Mouse (Mus musculus): ENCODE data around the gene Ccpg1. TPM values are rescaled to one million over a fixed set of nuclear protein-coding genes. Genes with fewer than 3 reads are reported as not detected.

The Ccpg1 gene
- polyA plus RNA-seq (2016; fragmentation: Nextera tagmentation; extraction: Ambion mirVana) = 15.5 and 15.9 TPM in 2 replicates

- Histone ChIP-seq H3K4me3 (peak within 1 kb of the TSS; percentile 77), H3K27me3 (ENCODE audit: poor library complexity, severe bottlenecking) (no peaks in the 10 kb centered on the region), H3K27ac (peak within 1 kb of the TSS; percentile 84), H3K9me3 (no peaks in the 10 kb centered on the region), H3K4me1 (peaks cover 18% of the 10 kb centered on the region), H3K36me3 (replicated peaks) (no peaks in the 10 kb centered on the region)
- WGBS = under 1% methylated on average over 88 of the region's 88 CpGs
- DNase-seq (ENCODE audit: extremely low spot score, low spot score) = peak; percentile 97
Observed at GRCm38 (mm10) chr9:72985250-72986220, at the start of gene Ccpg1, which contains the start of gene Ccpg1os. TSS of gene Ccpg1 (plus strand) at chr9:72985429. TSS of gene Ccpg1os (minus strand) at chr9:72985382.

GRCm38 (mm10) chr9:72936301-72936700 lies 48.9 kb upstream of the Ccpg1 start:
- 78% methylated on average over 2 of the region's 2 CpGs for WGBS
- Histone ChIP-seq H3K4me3 (no peak overlapping the region), H3K36me3 (replicated peaks) (peaks cover 40% of the 10 kb centered on the region), H3K4me1 (no peaks in the 10 kb centered on the region), H3K27me3 (ENCODE audit: poor library complexity, severe bottlenecking) (no peaks in the 10 kb centered on the region), H3K9me3 (peaks cover 6% of the 10 kb centered on the region; the same call in 1 of the 2 replicates), H3K27ac (no peak overlapping the region)
- no peak for DNase-seq (ENCODE audit: extremely low spot score, low spot score)

- peaks cover 55% of the 10 kb centered on the region for H3K36me3 ChIP-seq (replicated peaks)
- DNase-seq (ENCODE audit: extremely low spot score, low spot score) = no peak
Observed at GRCm38 (mm10) chr9:72943424-72943823, 41.8 kb upstream of the Ccpg1 start.

GRCm38 (mm10) chr9:72944286-72944685 lies 40.9 kb upstream of the Ccpg1 start:
- no peak for DNase-seq (ENCODE audit: extremely low spot score, low spot score)
- Histone ChIP-seq H3K9me3 (peaks cover 9% of the 10 kb centered on the region), H3K4me3 (no peak overlapping the region), H3K27ac (no peak overlapping the region), H3K27me3 (ENCODE audit: poor library complexity, severe bottlenecking) (no peaks in the 10 kb centered on the region), H3K4me1 (no peaks in the 10 kb centered on the region), H3K36me3 (replicated peaks) (peaks cover 55% of the 10 kb centered on the region)
- WGBS = 92% methylated on average over 13 of the region's 13 CpGs

More at GRCm38 (mm10) chr9:72943424-72943823, 41.8 kb upstream of the Ccpg1 start:
- Histone ChIP-seq H3K27ac (no peak overlapping the region), H3K27me3 (ENCODE audit: poor library complexity, severe bottlenecking) (no peaks in the 10 kb centered on the region), H3K4me3 (no peak overlapping the region), H3K4me1 (no peaks in the 10 kb centered on the region), H3K9me3 (peaks cover 9% of the 10 kb centered on the region)
- WGBS = 62% methylated on average over 3 of the region's 3 CpGs

- WGBS = 90% methylated on average over 1 of the region's 1 CpGs
- Histone ChIP-seq H3K4me1 (no peaks in the 10 kb centered on the region), H3K27me3 (ENCODE audit: poor library complexity, severe bottlenecking) (no peaks in the 10 kb centered on the region), H3K4me3 (no peak overlapping the region), H3K36me3 (replicated peaks) (peaks cover 52% of the 10 kb centered on the region), H3K27ac (no peak overlapping the region), H3K9me3 (peaks cover 9% of the 10 kb centered on the region)
- no peak for DNase-seq (ENCODE audit: extremely low spot score, low spot score)
Observed at GRCm38 (mm10) chr9:72947010-72947409, 38.2 kb upstream of the Ccpg1 start.

GRCm38 (mm10) chr9:72949572-72949971 lies 35.7 kb upstream of the Ccpg1 start:
- no peak for DNase-seq (ENCODE audit: extremely low spot score, low spot score)
- Histone ChIP-seq H3K27me3 (ENCODE audit: poor library complexity, severe bottlenecking) (no peaks in the 10 kb centered on the region), H3K4me1 (no peaks in the 10 kb centered on the region), H3K27ac (no peak overlapping the region), H3K36me3 (replicated peaks) (peaks cover 32% of the 10 kb centered on the region), H3K4me3 (no peak overlapping the region), H3K9me3 (peaks cover 9% of the 10 kb centered on the region)
- 79% methylated on average over 7 of the region's 7 CpGs for whole genome bisulfite sequencing

- peak; percentile 25 for DNase-seq (ENCODE audit: extremely low spot score, low spot score)
- H3K9me3 ChIP-seq = no peaks in the 10 kb centered on the region
- H3K4me3 ChIP-seq = no peak overlapping the region
- H3K36me3 ChIP-seq (replicated peaks) = no peaks in the 10 kb centered on the region
- no peaks in the 10 kb centered on the region for H3K27me3 ChIP-seq (ENCODE audit: poor library complexity, severe bottlenecking)
- WGBS = 62% methylated on average over 2 of the region's 2 CpGs
- peaks cover 15% of the 10 kb centered on the region for H3K4me1 ChIP-seq
- H3K27ac ChIP-seq = no peak overlapping the region
Observed at GRCm38 (mm10) chr9:72954746-72955145, 30.5 kb upstream of the Ccpg1 start.

- 18% methylated on average over 1 of the region's 1 CpGs for WGBS
- H3K27me3 ChIP-seq (ENCODE audit: poor library complexity, severe bottlenecking) = no peaks in the 10 kb centered on the region
- DNase-seq (ENCODE audit: extremely low spot score, low spot score) = peak; percentile 53
Observed at GRCm38 (mm10) chr9:72955546-72955945, 29.7 kb upstream of the Ccpg1 start.

GRCm38 (mm10) chr9:72958521-72959450 lies 26.4 kb upstream of the Ccpg1 start, which contains the start of the genes Dyx1c1 and Gm44503:
TSS of gene Dyx1c1 (plus strand) at chr9:72958785.
TSS of gene Gm44503 (plus strand) at chr9:72958852.
- Histone ChIP-seq H3K4me1 (peaks cover 15% of the 10 kb centered on the region), H3K27me3 (ENCODE audit: poor library complexity, severe bottlenecking) (no peaks in the 10 kb centered on the region), H3K27ac (peak within 1 kb of the TSS; percentile 78), H3K36me3 (replicated peaks) (no peaks in the 10 kb centered on the region), H3K4me3 (peak within 1 kb of the TSS; percentile 78), H3K9me3 (no peaks in the 10 kb centered on the region)
- peak; percentile 88 for DNase-seq (ENCODE audit: extremely low spot score, low spot score)
- WGBS = 2% methylated on average over 43 of the region's 43 CpGs

More at GRCm38 (mm10) chr9:72955546-72955945, 29.7 kb upstream of the Ccpg1 start:
- Histone ChIP-seq H3K9me3 (no peaks in the 10 kb centered on the region), H3K4me1 (peaks cover 15% of the 10 kb centered on the region), H3K4me3 (no peak overlapping the region), H3K36me3 (replicated peaks) (no peaks in the 10 kb centered on the region), H3K27ac (no peak overlapping the region)

- no peak overlapping the region for H3K27ac ChIP-seq
- H3K4me3 ChIP-seq = no peak overlapping the region
- WGBS = 73% methylated on average over 8 of the region's 8 CpGs
- peaks cover 15% of the 10 kb centered on the region for H3K4me1 ChIP-seq
- H3K27me3 ChIP-seq (ENCODE audit: poor library complexity, severe bottlenecking) = no peaks in the 10 kb centered on the region
- no peaks in the 10 kb centered on the region for H3K36me3 ChIP-seq (replicated peaks)
- DNase-seq (ENCODE audit: extremely low spot score, low spot score) = no peak
- H3K9me3 ChIP-seq = no peaks in the 10 kb centered on the region
Observed at GRCm38 (mm10) chr9:72961346-72961745, 23.9 kb upstream of the Ccpg1 start.

GRCm38 (mm10) chr9:72961959-72962358 lies 23.3 kb upstream of the Ccpg1 start:
- no peak for DNase-seq (ENCODE audit: extremely low spot score, low spot score)
- Histone ChIP-seq H3K4me3 (no peak overlapping the region), H3K27ac (no peak overlapping the region), H3K27me3 (ENCODE audit: poor library complexity, severe bottlenecking) (no peaks in the 10 kb centered on the region), H3K9me3 (no peaks in the 10 kb centered on the region), H3K36me3 (replicated peaks) (no peaks in the 10 kb centered on the region), H3K4me1 (peaks cover 15% of the 10 kb centered on the region)
- 80% methylated on average over 15 of the region's 15 CpGs for WGBS

- DNase-seq (ENCODE audit: extremely low spot score, low spot score) = no peak
- H3K9me3 ChIP-seq = no peaks in the 10 kb centered on the region
- H3K4me3 ChIP-seq = no peak overlapping the region
- WGBS = 39% methylated on average over 11 of the region's 11 CpGs
- no peaks in the 10 kb centered on the region for H3K27me3 ChIP-seq (ENCODE audit: poor library complexity, severe bottlenecking)
- no peaks in the 10 kb centered on the region for H3K36me3 ChIP-seq (replicated peaks)
- no peak overlapping the region for H3K27ac ChIP-seq
- H3K4me1 ChIP-seq = 0 out of 2 replicates have a peak, but pooled peaks cover 3% of the 10 kb centered on the region
Observed at GRCm38 (mm10) chr9:72968349-72969061, 16.7 kb upstream of the Ccpg1 start.
